Mouse (Mus musculus) lung, embryonic 15.5 days (tissue): ENCODE results near the gene Rasal1. TPM values are rescaled to one million over a fixed set of nuclear protein-coding genes. Genes with fewer than 3 reads are reported as not detected.

Experiments used
- ATAC-seq: fragments of 200-750 bp; cut with Nextera tagmentation; 2 replicates; pipeline ENCODE4 v1.8.0; 2017; ENCODE audit warnings: moderate number of reproducible peaks, borderline replicate concordance; ENCODE audit not compliant: low FRiP score, low TSS enrichment; ENCODE audit errors: extremely low read depth
- H3K27ac ChIP-seq: fragments of 300-500 bp; sonication (generic); 2 replicates; pipeline ENCODE4 v1.5.1; 2015; ENCODE audit warnings: moderate library complexity, mild to moderate bottlenecking, inconsistent platforms
- H3K27me3 ChIP-seq: fragments of 300-500 bp; sonication (generic); 2 replicates; pipeline ENCODE4 v1.6.1; 2015; ENCODE audit warnings: inconsistent platforms
- H3K36me3 ChIP-seq: fragments of 300-500 bp; sonication (generic); 2 replicates; pipeline ENCODE4 v1.6.1; 2015; ENCODE audit warnings: inconsistent platforms
- H3K4me1 ChIP-seq: fragments of 300-500 bp; sonication (generic); 2 replicates; pipeline ENCODE4 v1.6.1; 2015; ENCODE audit warnings: inconsistent platforms
- H3K4me2 ChIP-seq: fragments of 300-500 bp; sonication (generic); 2 replicates; pipeline ENCODE4 v1.6.1; 2015; ENCODE audit warnings: inconsistent platforms, mild to moderate bottlenecking, moderate library complexity
- H3K4me3 ChIP-seq: fragments of 300-500 bp; sonication (generic); 2 replicates; pipeline ENCODE4 v1.5.1; 2015; ENCODE audit warnings: mild to moderate bottlenecking, inconsistent platforms
- H3K9ac ChIP-seq: fragments of 300-500 bp; sonication (generic); 2 replicates; pipeline ENCODE4 v1.6.1; 2015; ENCODE audit warnings: inconsistent platforms
- H3K9me3 ChIP-seq: fragments of 300-500 bp; sonication (generic); 2 replicates; pipeline ENCODE4 v1.6.1; 2016; ENCODE audit warnings: inconsistent platforms
- WGBS: fragments of 180-500 bp; shearing (Covaris S2); methylation state at CpG from one replicate; pipeline ENCODE4 v1.1.7; 2015; 5-methylcytosine and 5-hydroxymethylcytosine counted together
- polyA plus RNA-seq: library from polyadenylated mRNA; unstranded; fragments of >200 nt; fragmentation: Nextera tagmentation; extraction: Ambion mirVana; gene quantifications from 2 replicates; pipeline ENCODE4 v1.2.1, GENCODE M21; 2015

The Rasal1 gene
- polyA plus RNA-seq, 1 experiment from 2014 or later: 0.27 TPM

GRCm38 (mm10) chr5:120687484-120687851, 38.9 kb downstream of the Rasal1 start:
- Histone ChIP-seq H3K4me1 (no peaks in the 10 kb centered on the region), H3K4me3 (no peak overlapping the region), H3K36me3 (no peaks in the 10 kb centered on the region), H3K27ac (no peak overlapping the region), H3K4me2 (no peak overlapping the region), H3K27me3 (peaks cover 30% of the 10 kb centered on the region), H3K9me3 (no peaks in the 10 kb centered on the region), H3K9ac (no peak overlapping the region)
- WGBS: 57% methylated on average over 3 of the region's 3 CpGs
- ATAC-seq: no peak

DNA sequence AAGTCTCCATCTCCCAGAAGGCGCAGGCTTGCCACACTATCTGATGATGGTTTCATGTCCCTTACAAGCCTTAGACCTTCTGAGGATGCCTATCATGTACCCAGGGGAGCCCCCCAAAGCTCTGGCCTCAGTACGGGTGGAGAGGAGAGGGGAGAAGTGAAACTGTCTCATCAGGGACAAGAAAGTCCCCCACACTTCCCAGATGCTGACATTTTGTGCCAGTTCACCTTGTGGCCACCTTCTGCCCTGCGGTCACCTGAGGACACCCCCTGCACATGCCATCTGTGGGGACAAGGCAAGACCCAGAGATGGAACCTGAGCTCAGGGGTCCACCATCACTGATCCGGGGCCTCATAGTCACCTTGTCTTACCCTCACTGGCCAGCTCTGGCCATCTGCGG, 39.3 kb downstream of the Rasal1 start:
- H3K9ac ChIP-seq: no peak overlapping the region
- no peaks in the 10 kb centered on the region for H3K36me3 ChIP-seq
- H3K4me1 ChIP-seq: no peaks in the 10 kb centered on the region
- H3K27ac ChIP-seq: no peak overlapping the region
- no peak for ATAC-seq
- H3K4me2 ChIP-seq: no peak overlapping the region
- H3K9me3 ChIP-seq: no peaks in the 10 kb centered on the region
- peaks cover 30% of the 10 kb centered on the region for H3K27me3 ChIP-seq
- no peak overlapping the region for H3K4me3 ChIP-seq
- 86% methylated on average over 5 of the region's 5 CpGs for WGBS

GRCm38 (mm10) chr5:120688434-120688833, 39.8 kb downstream of the Rasal1 start:
- H3K27ac ChIP-seq: no peak overlapping the region
- WGBS: 14% methylated on average over 4 of the region's 4 CpGs
- peaks cover 30% of the 10 kb centered on the region for H3K27me3 ChIP-seq
- no peaks in the 10 kb centered on the region for H3K36me3 ChIP-seq
- no peaks in the 10 kb centered on the region for H3K4me1 ChIP-seq
- no peak overlapping the region for H3K4me2 ChIP-seq
- H3K9ac ChIP-seq: no peak overlapping the region
- no peaks in the 10 kb centered on the region for H3K9me3 ChIP-seq
- no peak overlapping the region for H3K4me3 ChIP-seq
- ATAC-seq: no peak

- no peak overlapping the region for H3K4me2 ChIP-seq
- H3K27me3 ChIP-seq: peaks cover 40% of the 10 kb centered on the region
- no peak overlapping the region for H3K9ac ChIP-seq
- H3K4me3 ChIP-seq: no peak overlapping the region
- H3K4me1 ChIP-seq: no peaks in the 10 kb centered on the region
- no peaks in the 10 kb centered on the region for H3K9me3 ChIP-seq
- H3K36me3 ChIP-seq: no peaks in the 10 kb centered on the region
- H3K27ac ChIP-seq: no peak overlapping the region
- no peak for ATAC-seq
- 39% methylated on average over 4 of the region's 4 CpGs for WGBS
Measured at GRCm38 (mm10) chr5:120690417-120690816, 41.8 kb downstream of the Rasal1 start.

- H3K27me3 ChIP-seq: peaks cover 56% of the 10 kb centered on the region
- 65% methylated on average over 19 of the region's 19 CpGs for WGBS
Measured at GRCm38 (mm10) chr5:120692034-120692433, 43.4 kb downstream of the Rasal1 start.

DNA sequence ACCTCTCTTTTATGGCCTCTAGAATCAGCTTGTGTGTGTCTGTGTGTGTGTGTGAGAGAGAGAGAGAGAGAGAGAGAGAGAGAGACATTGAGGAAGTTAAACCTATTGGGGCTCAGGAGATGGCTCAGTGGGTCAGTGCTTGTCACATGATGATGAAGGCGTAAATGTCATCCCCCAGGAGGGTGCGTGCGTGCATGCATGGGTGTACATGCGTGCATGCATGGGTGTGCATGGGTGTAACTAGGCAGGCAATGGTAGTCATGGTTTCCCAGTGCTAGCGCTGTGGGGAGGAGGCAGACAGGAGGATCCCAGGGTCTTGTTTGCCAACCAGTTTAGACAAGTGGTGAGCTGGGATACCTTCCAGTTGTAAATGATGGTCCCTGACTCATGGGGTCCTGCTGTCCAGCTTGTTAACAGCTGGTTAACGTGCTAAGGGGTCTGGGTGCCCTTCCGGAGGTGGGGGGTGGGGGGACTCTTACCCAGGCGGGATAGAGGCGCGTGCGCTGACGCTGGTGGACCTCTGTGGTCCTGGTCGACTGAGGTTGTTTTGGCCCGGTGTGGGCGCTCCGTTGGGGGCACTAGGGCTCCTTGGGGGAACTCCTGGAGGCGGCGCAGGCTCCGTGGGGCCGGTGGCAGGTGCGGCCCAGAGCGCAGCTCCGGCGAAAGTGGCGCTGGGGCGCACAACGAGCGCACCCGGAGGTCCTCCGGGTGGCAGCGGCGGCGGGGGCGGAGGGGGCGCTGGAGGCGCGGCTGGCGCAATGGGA, 45.5 kb downstream of the Rasal1 start:
- Histone ChIP-seq H3K9ac (no peak overlapping the region), H3K27ac (no peak overlapping the region), H3K36me3 (no peaks in the 10 kb centered on the region), H3K4me2 (peak overlapping the region; percentile 26; the same call in 1 of the 2 replicates), H3K27me3 (peaks cover 71% of the 10 kb centered on the region), H3K4me1 (no peaks in the 10 kb centered on the region), H3K4me3 (peak overlapping the region; percentile 3; the same call in 1 of the 2 replicates), H3K9me3 (no peaks in the 10 kb centered on the region)
- no peak for ATAC-seq
- 17% methylated on average over 35 of the region's 38 CpGs for WGBS

More at GRCm38 (mm10) chr5:120692034-120692433, 43.4 kb downstream of the Rasal1 start:
- Histone ChIP-seq H3K4me2 (no peak overlapping the region), H3K9ac (no peak overlapping the region), H3K4me1 (no peaks in the 10 kb centered on the region), H3K4me3 (no peak overlapping the region), H3K9me3 (no peaks in the 10 kb centered on the region), H3K27ac (no peak overlapping the region), H3K36me3 (no peaks in the 10 kb centered on the region)
- ATAC-seq: no peak

DNA sequence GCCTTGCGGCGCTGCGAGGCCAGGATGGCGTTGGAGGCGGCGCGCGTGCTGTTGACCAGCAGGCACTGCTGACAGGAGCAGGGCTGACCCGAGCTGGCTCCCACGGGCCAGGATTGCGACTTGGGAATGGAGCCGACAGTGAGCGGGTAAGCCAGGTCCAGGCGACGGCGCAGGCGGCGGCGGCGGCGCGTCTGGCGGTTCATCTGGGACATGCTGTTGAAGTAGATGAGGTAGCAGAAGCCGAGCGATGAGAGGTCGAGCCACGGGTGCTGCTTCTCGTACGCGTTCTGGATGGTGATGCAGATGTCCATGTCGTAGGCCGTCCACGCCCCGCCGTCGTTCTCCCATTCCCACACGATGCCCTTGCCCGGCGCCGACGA, 46.1 kb downstream of the Rasal1 start:
- Histone ChIP-seq H3K36me3 (no peaks in the 10 kb centered on the region), H3K4me1 (no peaks in the 10 kb centered on the region), H3K9me3 (no peaks in the 10 kb centered on the region), H3K27ac (no peak overlapping the region), H3K27me3 (peaks cover 72% of the 10 kb centered on the region), H3K4me3 (peak overlapping the region; percentile 3; the same call in 1 of the 2 replicates), H3K4me2 (peak overlapping the region; percentile 26; the same call in 1 of the 2 replicates), H3K9ac (no peak overlapping the region)
- no peak for ATAC-seq
- WGBS: 3% methylated on average over 41 of the region's 41 CpGs

GRCm38 (mm10) chr5:120696057-120696743, 47.6 kb downstream of the Rasal1 start:
- no peak overlapping the region for H3K27ac ChIP-seq
- WGBS: 65% methylated on average over 16 of the region's 16 CpGs
- H3K36me3 ChIP-seq: no peaks in the 10 kb centered on the region
- H3K27me3 ChIP-seq: peaks cover 85% of the 10 kb centered on the region
- H3K4me3 ChIP-seq: no peak overlapping the region
- H3K4me1 ChIP-seq: no peaks in the 10 kb centered on the region
- H3K4me2 ChIP-seq: no peak overlapping the region
- H3K9ac ChIP-seq: no peak overlapping the region
- H3K9me3 ChIP-seq: no peaks in the 10 kb centered on the region
- ATAC-seq: no peak

GRCm38 (mm10) chr5:120696865-120697264, 48.3 kb downstream of the Rasal1 start:
- H3K9ac ChIP-seq: no peak overlapping the region
- H3K9me3 ChIP-seq: no peaks in the 10 kb centered on the region
- H3K4me2 ChIP-seq: no peak overlapping the region
- no peaks in the 10 kb centered on the region for H3K4me1 ChIP-seq
- H3K27ac ChIP-seq: no peak overlapping the region
- H3K36me3 ChIP-seq: no peaks in the 10 kb centered on the region
- ATAC-seq: no peak
- H3K27me3 ChIP-seq: peaks cover 81% of the 10 kb centered on the region
- H3K4me3 ChIP-seq: no peak overlapping the region
- WGBS: 51% methylated on average over 4 of the region's 4 CpGs

DNA sequence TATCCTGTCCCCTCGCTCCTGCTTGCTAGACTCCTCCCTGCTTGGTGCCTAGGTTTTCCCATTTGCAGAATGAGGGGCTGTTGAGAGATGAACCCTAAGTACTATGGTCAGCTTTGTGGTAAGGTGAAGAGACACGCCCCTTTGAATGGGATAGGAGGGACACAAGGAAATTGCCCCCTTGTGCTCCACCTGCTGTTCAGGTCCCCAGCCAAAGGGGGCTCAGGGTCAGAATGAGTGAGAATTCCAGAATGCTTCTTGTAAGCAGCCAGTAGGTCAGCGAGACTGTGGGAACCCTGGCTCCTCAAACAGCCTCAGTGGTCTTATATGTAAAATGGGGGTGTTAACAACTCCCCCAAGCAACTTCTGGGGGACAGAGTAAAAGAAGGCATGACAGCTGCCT, 49.6 kb downstream of the Rasal1 start:
- ATAC-seq: no peak
- Histone ChIP-seq H3K27ac (no peak overlapping the region), H3K4me2 (no peak overlapping the region), H3K9ac (no peak overlapping the region), H3K36me3 (no peaks in the 10 kb centered on the region), H3K4me1 (no peaks in the 10 kb centered on the region), H3K27me3 (peaks cover 68% of the 10 kb centered on the region), H3K9me3 (no peaks in the 10 kb centered on the region), H3K4me3 (no peak overlapping the region)
- WGBS: 57% methylated on average over 3 of the region's 3 CpGs

- no peak overlapping the region for H3K4me2 ChIP-seq
- H3K27ac ChIP-seq: no peak overlapping the region
- no peak overlapping the region for H3K9ac ChIP-seq
- no peak overlapping the region for H3K4me3 ChIP-seq
- H3K4me1 ChIP-seq: no peaks in the 10 kb centered on the region
- ATAC-seq: no peak
- WGBS: 46% methylated on average over 16 of the region's 16 CpGs
- no peaks in the 10 kb centered on the region for H3K36me3 ChIP-seq
- H3K27me3 ChIP-seq: peaks cover 60% of the 10 kb centered on the region
- H3K9me3 ChIP-seq: no peaks in the 10 kb centered on the region
Measured at GRCm38 (mm10) chr5:120698801-120699391, 50.3 kb downstream of the Rasal1 start.
